Mouse (Mus musculus) limb, embryonic 14.5 days (tissue): ENCODE results near the gene Eif3j1. TPM values are rescaled to one million over a fixed set of nuclear protein-coding genes. Genes with fewer than 3 reads are reported as not detected.
"Not testable (repeated sequence)": the region's sequence is repeated elsewhere in the genome, so short reads cannot be mapped to it uniquely, and the experiment has no call there.

Experiments used
- ATAC-seq: fragments of 200-750 bp; cut with Nextera tagmentation; 2 replicates; pipeline ENCODE4 v1.8.0; 2017; ENCODE audit warnings: low read depth, moderate number of reproducible peaks, moderate TSS enrichment; ENCODE audit not compliant: low FRiP score
- DNase-seq: peaks from one replicate; pipeline ENCODE4 v3.0.0-alpha.2; 2015; ENCODE audit warnings: low spot score
- H3K27ac ChIP-seq: fragments of 300-500 bp; sonication (generic); replicated peaks from 2 replicates; pipeline ENCODE4 v1.5.1; 2014; ENCODE audit warnings: low read depth, mild to moderate bottlenecking, low read length, moderate library complexity, mixed read lengths
- H3K27me3 ChIP-seq: fragments of 300-500 bp; sonication (generic); 2 replicates; pipeline ENCODE4 v1.6.1; 2014; ENCODE audit warnings: low read length, mixed read lengths; ENCODE audit not compliant: control insufficient read depth, insufficient read depth
- H3K36me3 ChIP-seq: fragments of 300-500 bp; sonication (generic); 2 replicates; pipeline ENCODE4 v1.6.1; 2014; ENCODE audit warnings: mild to moderate bottlenecking, low read length, moderate library complexity, mixed read lengths; ENCODE audit not compliant: control insufficient read depth, insufficient read depth
- H3K4me1 ChIP-seq: fragments of 300-500 bp; sonication (generic); 2 replicates; pipeline ENCODE4 v1.6.1; 2014; ENCODE audit warnings: antibody characterized with exemption, low read length, mixed read lengths; ENCODE audit not compliant: control insufficient read depth, insufficient read depth
- H3K4me2 ChIP-seq: fragments of 300-500 bp; sonication (generic); replicated peaks from 2 replicates; pipeline ENCODE4 v1.6.1; 2014; ENCODE audit warnings: low read depth, mild to moderate bottlenecking, low read length, moderate library complexity; ENCODE audit not compliant: severe bottlenecking
- H3K4me3 ChIP-seq: fragments of 300-500 bp; sonication (generic); replicated peaks from 2 replicates; pipeline ENCODE4 v1.5.1; 2014; ENCODE audit warnings: low read length
- H3K9ac ChIP-seq: fragments of 300-500 bp; sonication (generic); 2 replicates; pipeline ENCODE4 v1.6.1; 2014; ENCODE audit warnings: mild to moderate bottlenecking, low read depth, low read length, moderate library complexity; ENCODE audit not compliant: severe bottlenecking
- H3K9me3 ChIP-seq: fragments of 300-500 bp; sonication (generic); 2 replicates; pipeline ENCODE4 v1.6.1; 2016; ENCODE audit warnings: low read length; ENCODE audit not compliant: control insufficient read depth
- POLR2A ChIP-seq: fragments of 200-500 bp; IDR thresholded peaks from 2 replicates; pipeline ENCODE4 v1.8.0; 2012; ENCODE audit warnings: inconsistent platforms, mild to moderate bottlenecking, moderate library complexity, borderline replicate concordance; ENCODE audit not compliant: insufficient read depth, insufficient read length; ENCODE audit errors: extremely low read depth
- WGBS: fragments of 180-500 bp; shearing (Covaris S2); extraction: QIAGEN DNeasy Blood & Tissue Kit; methylation state at CpG from one replicate; pipeline ENCODE4 v1.1.7; 2014; 5-methylcytosine and 5-hydroxymethylcytosine counted together
- polyA plus RNA-seq, 2 experiments: library from polyadenylated mRNA; depleted of rRNA in 1 of 2; stranded (reverse) in 1 of 2; unstranded in 1 of 2; fragments of >200 nt; fragmentation: Nextera tagmentation in 1 of 2; extraction: Ambion mirVana in 1 of 2; gene quantifications; 2 replicates each; pipeline versions ENCODE4 v1.2.1 to v1.2.3; 2012 to 2014

The Eif3j1 gene
- polyA plus RNA-seq, 2 experiments: 12.1 to 17.9 TPM

- no peak overlapping the region for H3K4me3 ChIP-seq
- no peak for TF ChIP-seq POLR2A
- no peak for ATAC-seq
- WGBS: 41% methylated on average over 5 of the region's 5 CpGs
- peaks cover 51% of the 10 kb centered on the region for H3K36me3 ChIP-seq
- H3K27ac ChIP-seq: no peak overlapping the region
- H3K4me2 ChIP-seq: no peak overlapping the region
- DNase-seq: peak; percentile 34
- H3K9me3 ChIP-seq: no peaks in the 10 kb centered on the region
- no peak overlapping the region for H3K9ac ChIP-seq
- no peaks in the 10 kb centered on the region for H3K4me1 ChIP-seq
- no peaks in the 10 kb centered on the region for H3K27me3 ChIP-seq
Observed at GRCm38 (mm10) chr2:122069922-122070321, 41.6 kb downstream of the Eif3j1 start.

GRCm38 (mm10) chr2:122081728-122082456 lies 53.5 kb downstream of the Eif3j1 start:
- no peak overlapping the region for H3K4me3 ChIP-seq
- no peak overlapping the region for H3K9ac ChIP-seq
- no peak for ATAC-seq
- H3K9me3 ChIP-seq: no peaks in the 10 kb centered on the region
- H3K27me3 ChIP-seq: no peaks in the 10 kb centered on the region
- WGBS: 28% methylated on average over 7 of the region's 7 CpGs
- no peak for TF ChIP-seq POLR2A
- no peaks in the 10 kb centered on the region for H3K4me1 ChIP-seq
- peaks cover 60% of the 10 kb centered on the region for H3K36me3 ChIP-seq
- no peak overlapping the region for H3K4me2 ChIP-seq
- no peak overlapping the region for H3K27ac ChIP-seq
- DNase-seq: no peak

- Histone ChIP-seq H3K9ac (no peak overlapping the region), H3K27ac (no peak overlapping the region), H3K27me3 (no peaks in the 10 kb centered on the region), H3K4me1 (no peaks in the 10 kb centered on the region), H3K9me3 (no peaks in the 10 kb centered on the region), H3K4me3 (no peak overlapping the region), H3K36me3 (peaks cover 74% of the 10 kb centered on the region), H3K4me2 (no peak overlapping the region)
- DNase-seq: no peak
- no peak for TF ChIP-seq POLR2A
- 77% methylated on average over 4 of the region's 4 CpGs for WGBS
- no peak for ATAC-seq
Observed at GRCm38 (mm10) chr2:122086446-122086845, 58.1 kb downstream of the Eif3j1 start.

GRCm38 (mm10) chr2:122093844-122094243 lies 65.5 kb downstream of the Eif3j1 start:
- no peaks in the 10 kb centered on the region for H3K4me1 ChIP-seq
- H3K4me2 ChIP-seq: no peak overlapping the region
- H3K9me3 ChIP-seq: no peaks in the 10 kb centered on the region
- no peaks in the 10 kb centered on the region for H3K27me3 ChIP-seq
- ATAC-seq (no peak), DNase-seq (no peak)
- H3K4me3 ChIP-seq: no peak overlapping the region
- H3K9ac ChIP-seq: no peak overlapping the region
- 90% methylated on average over 4 of the region's 4 CpGs for WGBS
- peaks cover 67% of the 10 kb centered on the region for H3K36me3 ChIP-seq
- no peak for TF ChIP-seq POLR2A
- H3K27ac ChIP-seq: no peak overlapping the region

GRCm38 (mm10) chr2:122097686-122098085 lies 69.3 kb downstream of the Eif3j1 start:
- not testable (repeated sequence) for H3K27ac ChIP-seq, ATAC-seq, H3K4me3 ChIP-seq, H3K4me2 ChIP-seq, H3K9me3 ChIP-seq, H3K27me3 ChIP-seq, H3K9ac ChIP-seq, H3K4me1 ChIP-seq, DNase-seq
- H3K36me3 ChIP-seq: peaks cover 62% of the 10 kb centered on the region
- 83% methylated on average over 5 of the region's 5 CpGs for WGBS
